Mouse (Mus musculus) liver, adult 2 months (tissue): ENCODE measurements around the gene Sar1b. TPM values are rescaled to one million over a fixed set of nuclear protein-coding genes. Genes with fewer than 3 reads are reported as not detected.
"Not testable (repeated sequence)": the region's sequence is repeated elsewhere in the genome, so short reads cannot be mapped to it uniquely, and the experiment has no call there.

Source experiments
- DNase-seq: peaks from one replicate; pipeline ENCODE4 v3.0.0-alpha.2; 2011; ENCODE audit warnings: low read depth, low spot score; ENCODE audit errors: extremely low read depth
- H3K27ac ChIP-seq: fragments of 200-500 bp; replicated peaks from 2 replicates; pipeline ENCODE4 v1.5.1; 2012; ENCODE audit warnings: low read depth, mild to moderate bottlenecking, control low read depth, inconsistent platforms, low read length; ENCODE audit not compliant: insufficient read depth
- H3K27me3 ChIP-seq: fragments of 200-500 bp; 2 replicates; pipeline ENCODE4 v1.6.1; 2012; ENCODE audit warnings: mild to moderate bottlenecking, moderate library complexity, low read length, inconsistent platforms; ENCODE audit not compliant: control insufficient read depth, insufficient read depth
- H3K36me3 ChIP-seq: fragments of 200-500 bp; 2 replicates; pipeline ENCODE4 v1.6.1; 2012; ENCODE audit warnings: low read length, inconsistent platforms; ENCODE audit not compliant: control insufficient read depth, insufficient read depth
- H3K4me1 ChIP-seq: fragments of 200-500 bp; 2 replicates; pipeline ENCODE4 v1.6.1; 2011; ENCODE audit warnings: low read length; ENCODE audit not compliant: control insufficient read depth, insufficient read depth
- H3K4me3 ChIP-seq: fragments of 200-500 bp; 2 replicates; pipeline ENCODE4 v1.5.1; 2011; ENCODE audit warnings: low read depth, mild to moderate bottlenecking, control low read depth, low read length, moderate library complexity; ENCODE audit not compliant: insufficient read depth
- H3K79me2 ChIP-seq: fragments of 200-500 bp; 2 replicates; pipeline ENCODE4 v1.6.1; 2012; ENCODE audit warnings: inconsistent platforms, mild to moderate bottlenecking, low read length, moderate library complexity; ENCODE audit not compliant: control insufficient read depth, insufficient read depth
- H3K9ac ChIP-seq: fragments of 200-500 bp; 2 replicates; pipeline ENCODE4 v1.6.1; 2012; ENCODE audit warnings: low read depth, mild to moderate bottlenecking, control low read depth, inconsistent platforms, low read length
- CTCF ChIP-seq: fragments of 200-500 bp; IDR thresholded peaks from 2 replicates; pipeline ENCODE4 v1.5.1; 2011; ENCODE audit warnings: low read depth, low read length, control low read depth
- POLR2A ChIP-seq: fragments of 200-500 bp; IDR thresholded peaks from 2 replicates; pipeline ENCODE4 v1.6.1; 2011; ENCODE audit warnings: low read length, control low read depth; ENCODE audit not compliant: insufficient read depth; ENCODE audit errors: extremely low read depth
- WGBS: fragments of 180-500 bp; shearing (Covaris S2); methylation state at CpG from one replicate; pipeline ENCODE4 v1.1.7; 2018; 5-methylcytosine and 5-hydroxymethylcytosine counted together
- polyA plus RNA-seq: library from polyadenylated mRNA; depleted of rRNA; stranded (reverse); fragments of >200 nt; gene quantifications from 2 replicates; pipeline ENCODE4 v1.2.3, GENCODE M21; 2012
- total RNA-seq: library from RNA; depleted of rRNA; stranded (reverse); fragments of >200 nt; gene quantifications from 2 replicates; pipeline ENCODE4 v1.2.3, GENCODE M21; 2014

The Sar1b gene
- total and polyA plus RNA-seq, 2 experiments: 61.0 to 370 TPM

DNA sequence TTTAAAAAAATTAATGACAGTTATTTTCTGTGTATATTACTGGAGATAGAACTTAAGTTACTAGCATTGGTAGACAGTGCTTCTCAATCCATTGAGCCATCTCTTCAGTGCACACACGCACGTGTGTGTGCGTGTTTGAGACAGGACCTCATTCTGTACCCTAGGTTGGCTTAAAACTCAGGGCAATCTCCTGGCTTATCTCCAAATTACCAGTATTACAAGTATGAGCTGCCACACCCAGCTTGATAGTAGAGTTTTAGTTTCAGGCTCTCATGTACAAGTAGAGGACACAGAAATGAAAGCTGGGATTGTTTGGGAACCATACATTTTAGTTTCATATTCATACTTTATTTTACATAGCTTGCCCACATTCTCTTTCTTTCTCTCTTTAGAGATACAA, 22.8 kb upstream of the Sar1b start:
- peaks cover 13% of the 10 kb centered on the region for H3K4me1 ChIP-seq
- peaks cover 41% of the 10 kb centered on the region for H3K79me2 ChIP-seq
- no peak overlapping the region for H3K27ac ChIP-seq
- TF ChIP-seq CTCF (no peak), POLR2A (no peak)
- H3K27me3 ChIP-seq: no peaks in the 10 kb centered on the region
- no peak overlapping the region for H3K9ac ChIP-seq
- H3K4me3 ChIP-seq: no peak overlapping the region
- peak; percentile 34 for DNase-seq
- 59% methylated on average over 3 of the region's 3 CpGs for WGBS
- peaks cover 80% of the 10 kb centered on the region for H3K36me3 ChIP-seq

DNA sequence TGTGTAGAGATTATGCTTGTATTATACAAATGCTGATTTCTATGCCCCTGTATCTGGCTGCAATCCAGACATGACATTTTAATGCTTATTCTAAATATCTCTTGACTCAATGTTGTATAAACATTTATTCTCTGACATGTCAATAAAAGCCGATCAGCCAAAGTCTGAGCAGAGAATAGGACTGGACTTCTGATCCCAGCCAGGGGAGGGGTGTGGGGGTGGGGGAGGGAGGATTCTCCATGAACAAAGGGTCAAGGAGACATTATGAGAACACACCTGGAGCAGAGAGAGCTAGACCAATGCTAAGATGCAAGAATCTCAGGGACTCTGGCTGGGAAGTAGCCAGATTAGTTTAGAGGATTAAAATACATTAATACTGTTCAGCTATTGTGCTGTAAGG, 17.4 kb upstream of the Sar1b start:
- no peak for TF ChIP-seq POLR2A
- no peak for TF ChIP-seq CTCF
- H3K27ac ChIP-seq: no peak overlapping the region; the same call in 1 of the 2 replicates

GRCm38 (mm10) chr11:51751623-51752225, 11.8 kb upstream of the Sar1b start:
- H3K27ac ChIP-seq, DNase-seq, H3K4me3 ChIP-seq, H3K9ac ChIP-seq, H3K27me3 ChIP-seq: not testable (repeated sequence)
- H3K79me2 ChIP-seq: peaks cover 46% of the 10 kb centered on the region
- H3K4me1 ChIP-seq: peaks cover 21% of the 10 kb centered on the region
- peaks cover 16% of the 10 kb centered on the region for H3K36me3 ChIP-seq
- 64% methylated on average over 6 of the region's 6 CpGs for WGBS

More for the DNA sequence above, 17.4 kb upstream of the Sar1b start:
- peaks cover 18% of the 10 kb centered on the region; the same call in 1 of the 2 replicates for H3K4me1 ChIP-seq
- no peak overlapping the region for H3K4me3 ChIP-seq
- WGBS: 26% methylated on average over 1 of the region's 1 CpGs
- peak; percentile 87 for DNase-seq
- H3K9ac ChIP-seq: no peak overlapping the region
- H3K27me3 ChIP-seq: no peaks in the 10 kb centered on the region
- peaks cover 41% of the 10 kb centered on the region for H3K79me2 ChIP-seq
- peaks cover 50% of the 10 kb centered on the region for H3K36me3 ChIP-seq

DNA sequence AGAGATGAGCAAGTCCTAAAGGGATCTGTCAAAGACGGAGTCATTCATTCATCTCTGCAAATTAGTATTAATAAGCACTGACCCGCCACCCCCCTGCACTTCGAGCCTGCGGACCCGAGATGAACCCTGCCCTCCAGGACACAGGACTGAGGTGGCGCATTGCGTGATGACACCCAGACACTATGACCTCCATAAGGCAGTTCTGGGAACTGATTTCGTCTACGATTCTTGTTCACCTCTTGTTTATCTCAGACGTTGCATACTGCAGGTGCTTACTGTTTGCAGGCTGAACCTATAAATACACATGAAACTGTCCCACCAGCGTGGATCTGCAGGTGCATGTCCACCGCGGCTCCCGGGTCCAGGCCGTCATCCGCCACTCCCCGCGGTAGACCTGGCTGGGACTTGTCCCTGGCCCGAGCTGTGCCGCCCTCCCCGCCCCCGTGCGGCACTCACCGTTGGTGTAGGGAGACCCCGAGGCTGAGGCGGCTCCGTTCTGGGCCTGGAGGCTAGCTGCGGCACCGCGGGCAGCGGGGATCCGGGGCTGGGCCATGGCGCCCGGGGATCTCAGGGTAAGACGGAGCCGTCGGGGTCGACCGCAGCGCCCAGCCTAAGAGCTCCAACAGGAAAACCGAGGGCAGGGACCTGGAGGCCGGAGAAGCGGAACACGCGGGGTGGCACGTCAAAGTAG, 7.7 kb upstream of the Sar1b start:
- peaks cover 29% of the 10 kb centered on the region for H3K79me2 ChIP-seq
- peak overlapping the region; percentile 98 for H3K4me3 ChIP-seq
- H3K36me3 ChIP-seq: peaks cover 9% of the 10 kb centered on the region
- DNase-seq: peak; percentile 85
- no peaks in the 10 kb centered on the region for H3K27me3 ChIP-seq
- peak overlapping the region; percentile 99 for H3K27ac ChIP-seq
- H3K9ac ChIP-seq: peak overlapping the region; percentile 100
- H3K4me1 ChIP-seq: peaks cover 30% of the 10 kb centered on the region
- TF ChIP-seq CTCF (no peak), POLR2A (no peak)
- WGBS: under 1% methylated on average over 46 of the region's 46 CpGs

DNA sequence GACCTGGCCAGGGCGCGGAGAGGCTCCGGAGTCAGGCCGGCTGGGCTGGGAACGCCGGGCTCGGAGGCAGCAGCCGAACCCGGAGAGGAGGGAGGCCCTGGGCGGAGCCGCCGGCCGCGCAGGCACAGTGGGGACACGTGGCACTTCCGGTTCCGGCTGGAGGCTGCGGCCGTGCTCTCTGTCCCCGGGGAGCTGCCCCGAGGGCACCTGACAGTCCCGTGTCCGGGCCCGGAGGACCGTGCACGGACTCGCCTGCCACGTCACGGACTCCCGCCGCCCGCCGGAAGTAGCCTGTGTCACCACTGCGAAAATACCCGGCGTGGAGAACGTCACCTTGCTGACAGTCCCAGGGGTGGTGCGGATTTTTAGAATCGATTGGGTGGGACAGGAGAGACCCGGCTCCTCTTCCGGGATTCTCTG, 7.1 kb upstream of the Sar1b start:
- H3K27me3 ChIP-seq: no peaks in the 10 kb centered on the region
- H3K4me1 ChIP-seq: peaks cover 27% of the 10 kb centered on the region
- peak; percentile 86 for DNase-seq
- peaks cover 25% of the 10 kb centered on the region for H3K79me2 ChIP-seq
- peak overlapping the region; percentile 98 for H3K4me3 ChIP-seq
- H3K36me3 ChIP-seq: peaks cover 7% of the 10 kb centered on the region
- peak overlapping the region; percentile 100 for H3K9ac ChIP-seq
- H3K27ac ChIP-seq: peak overlapping the region; percentile 99
- TF ChIP-seq CTCF (no peak), POLR2A (peak; percentile 63; the same call in 1 of the 2 replicates)
- under 1% methylated on average over 41 of the region's 41 CpGs for whole genome bisulfite sequencing

GRCm38 (mm10) chr11:51757023-51757422, 6.5 kb upstream of the Sar1b start:
- WGBS: 19% methylated on average over 11 of the region's 11 CpGs
- peaks cover 25% of the 10 kb centered on the region for H3K4me1 ChIP-seq
- peak overlapping the region; percentile 98 for H3K4me3 ChIP-seq
- DNase-seq: no peak
- peak overlapping the region; percentile 98 for H3K27ac ChIP-seq
- H3K27me3 ChIP-seq: no peaks in the 10 kb centered on the region
- TF ChIP-seq POLR2A (no peak), CTCF (no peak)
- peaks cover 7% of the 10 kb centered on the region for H3K36me3 ChIP-seq
- H3K9ac ChIP-seq: peak overlapping the region; percentile 83
- H3K79me2 ChIP-seq: peaks cover 21% of the 10 kb centered on the region
